Mouse (Mus musculus) liver, adult (tissue): ENCODE measurements around the gene Stpg2.

Source experiments
- GATA4 ChIP-seq: IDR thresholded peaks from 2 replicates; pipeline ENCODE4 v1.6.1; 2014; ENCODE audit warnings: mild to moderate bottlenecking, low read length; ENCODE audit not compliant: insufficient replicate concordance

Stpg2 gene

DNA sequence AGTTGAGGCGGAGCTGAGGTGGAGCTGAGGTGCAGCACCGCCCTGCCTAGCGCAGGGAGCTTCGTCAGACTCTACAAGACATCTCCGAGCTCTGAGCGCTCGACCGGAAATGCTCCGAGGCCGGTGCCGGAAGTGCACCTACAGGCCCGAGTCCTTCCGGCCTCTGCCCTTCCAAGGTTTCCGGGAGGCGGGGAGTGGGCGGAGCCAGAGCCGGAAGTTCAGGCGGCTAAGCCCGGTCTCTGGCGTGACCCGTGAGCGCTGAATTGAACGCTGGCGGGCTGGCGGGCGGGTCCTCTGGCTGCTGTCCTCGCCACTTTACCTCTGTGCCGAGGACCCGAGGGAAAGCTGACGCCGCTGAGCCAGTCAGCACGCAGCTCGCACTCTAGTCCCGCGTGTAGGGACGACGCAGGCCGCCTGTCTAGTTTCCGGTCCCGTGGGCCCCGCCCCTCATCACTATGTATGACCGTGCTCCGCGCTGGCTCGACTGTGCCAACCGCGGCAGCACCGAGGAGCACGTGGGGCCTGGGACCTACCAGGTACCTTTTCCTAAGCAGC lies at the start of gene Stpg2:
TSS of gene Stpg2 (plus strand) at position 251 of the 555 bp plus-strand sequence.
- no peak for TF ChIP-seq GATA4

DNA sequence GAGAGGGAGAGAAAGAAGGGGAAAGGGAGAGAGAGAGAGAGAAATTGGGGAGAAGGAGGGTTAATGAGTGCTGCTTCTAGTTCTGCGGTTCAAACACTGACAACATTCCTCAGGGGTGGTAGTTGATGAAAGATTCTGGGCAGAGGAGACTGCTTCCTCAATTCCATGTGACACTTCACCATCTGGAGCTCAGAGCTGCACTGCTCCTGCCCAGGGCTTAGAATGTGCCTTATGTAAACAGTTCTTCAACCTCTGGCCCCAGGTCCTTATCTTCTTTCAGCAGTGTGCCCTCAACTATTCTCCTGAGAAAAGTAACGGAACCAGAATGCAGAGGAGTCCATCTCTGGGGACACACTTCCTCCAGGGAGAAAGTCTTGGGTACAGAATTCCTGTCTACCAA lies 43.3 kb upstream of the Stpg2 start:
- TF ChIP-seq GATA4: no peak

DNA sequence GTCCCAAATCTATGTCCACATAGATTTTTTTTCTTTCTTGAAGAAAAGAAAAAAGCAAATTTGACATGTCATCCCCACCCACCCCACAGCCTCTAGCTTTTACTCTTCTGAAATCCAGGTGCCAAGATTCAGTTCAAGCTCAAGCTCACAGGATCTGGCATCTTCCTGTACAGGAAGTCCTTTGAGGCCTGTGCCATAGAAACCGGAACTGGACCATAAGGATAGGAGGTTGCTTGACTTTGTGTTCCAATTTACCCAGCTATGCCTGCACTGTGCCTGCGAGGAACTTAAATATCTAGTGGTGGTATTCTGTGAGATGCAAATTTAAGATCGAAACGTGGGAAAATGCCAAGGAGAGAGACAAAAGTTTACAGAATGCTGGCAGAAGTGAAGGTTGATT lies 42.8 kb upstream of the Stpg2 start:
- TF ChIP-seq GATA4: no peak

DNA sequence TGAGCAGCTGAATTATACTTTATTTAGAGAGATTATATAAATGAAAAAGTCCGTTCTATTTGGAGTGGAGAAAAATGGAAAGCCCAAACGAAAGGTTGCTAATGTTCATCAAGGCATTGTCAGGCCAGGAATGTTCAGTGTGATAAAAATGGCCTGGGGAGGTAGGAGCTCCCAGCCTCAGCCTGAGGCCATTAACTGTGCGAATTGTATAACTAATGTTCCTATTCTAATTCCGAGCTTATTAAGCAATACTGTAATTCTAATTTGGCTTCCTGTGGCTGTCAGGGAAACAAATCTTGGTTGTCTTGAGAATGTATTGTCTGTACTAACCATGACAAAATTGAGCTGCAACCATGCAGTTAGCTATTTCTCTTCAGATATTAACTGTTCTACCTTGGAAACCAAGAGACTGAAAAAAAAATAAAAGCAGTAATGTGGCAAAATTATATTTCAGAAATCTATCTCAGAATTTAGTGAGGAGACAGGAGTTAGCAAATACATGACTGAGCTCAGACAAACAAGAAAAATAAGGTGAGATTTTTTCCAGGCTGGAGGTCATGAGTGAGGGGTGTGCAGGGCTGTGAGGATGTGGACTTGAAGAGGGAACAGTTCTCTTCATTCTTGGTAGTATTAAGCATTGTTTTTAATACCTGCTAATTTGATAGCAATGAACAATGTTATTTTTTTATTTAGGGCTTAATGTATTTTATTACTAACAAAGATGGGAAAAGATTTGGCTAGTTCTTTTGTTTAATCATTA lies 36.8 kb upstream of the Stpg2 start:
- TF ChIP-seq GATA4: no peak

DNA sequence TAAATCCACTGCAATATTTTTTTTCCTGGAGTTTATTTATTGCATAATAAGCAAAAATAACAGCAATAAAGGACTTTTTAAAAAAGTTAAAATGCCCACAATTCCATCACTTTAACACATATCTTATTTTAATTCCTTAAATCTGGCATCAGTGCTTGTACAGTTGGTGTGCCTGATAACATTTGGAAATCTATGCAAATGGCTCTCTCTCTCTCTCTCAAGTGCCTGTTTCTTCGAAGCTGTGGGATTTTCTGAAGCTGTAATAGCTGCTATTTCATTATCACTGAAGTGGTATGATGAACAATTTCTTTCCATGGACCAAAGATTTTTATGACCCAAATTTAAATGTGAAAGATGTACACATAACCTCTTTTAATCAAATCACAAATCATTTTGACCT lies 35.8 kb upstream of the Stpg2 start:
- no peak for TF ChIP-seq GATA4

DNA sequence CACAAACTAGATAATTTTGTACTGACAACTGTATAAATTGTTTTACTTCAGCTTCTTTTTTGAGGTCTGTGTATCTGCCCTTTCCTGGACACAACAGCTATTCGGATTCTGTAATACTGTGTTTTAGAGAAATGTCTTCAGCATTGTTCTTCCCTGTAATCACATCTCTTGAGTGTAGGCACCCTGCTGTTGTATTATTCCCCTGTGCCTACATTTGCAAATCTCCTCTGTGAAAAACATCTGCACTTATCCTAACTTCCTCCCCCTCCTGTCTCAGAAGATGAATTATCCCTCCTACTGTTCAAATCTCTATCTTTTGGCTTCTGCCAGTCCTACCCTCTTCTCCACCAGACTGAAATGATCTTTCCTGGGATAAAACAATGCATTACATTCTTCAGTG lies 28.6 kb upstream of the Stpg2 start:
- no peak for TF ChIP-seq GATA4

DNA sequence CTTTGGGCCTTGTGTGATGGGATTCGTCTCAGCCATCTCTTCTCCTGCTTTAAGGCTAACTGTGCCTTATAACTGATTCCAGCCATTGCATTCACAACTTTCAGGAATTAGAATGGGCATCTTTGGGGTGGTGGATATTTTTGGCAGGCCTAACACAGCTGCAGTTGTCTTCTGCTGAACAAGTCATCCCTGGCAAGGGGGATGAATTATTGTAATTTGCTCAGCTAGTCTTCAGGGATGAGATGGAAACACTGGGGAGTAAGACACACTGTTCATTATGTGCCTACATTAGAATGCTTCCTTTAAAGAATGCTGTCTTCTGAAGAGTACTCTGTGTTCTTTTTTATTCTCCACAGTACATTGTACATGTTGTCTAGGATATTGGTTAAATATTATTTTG lies 14.0 kb upstream of the Stpg2 start:
- no peak for TF ChIP-seq GATA4

DNA sequence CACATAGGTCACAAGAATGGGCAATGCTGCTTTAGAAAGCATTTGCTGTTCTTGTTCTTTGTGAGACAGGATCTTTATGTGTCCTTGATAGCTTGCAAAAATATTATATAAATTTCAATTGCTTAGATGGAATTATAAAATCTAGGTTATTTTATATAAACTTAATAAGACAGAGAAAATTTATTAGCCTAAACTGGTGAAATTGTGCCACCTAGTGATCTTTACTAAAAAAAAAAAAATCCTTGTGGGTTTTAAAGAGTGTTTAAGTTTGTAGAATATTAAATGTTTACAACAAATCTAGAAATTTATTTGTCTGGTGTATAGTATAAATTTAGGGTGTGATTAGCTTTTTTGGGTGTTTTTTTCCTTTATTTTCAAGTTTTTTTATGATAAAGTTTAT lies 11.6 kb upstream of the Stpg2 start:
- TF ChIP-seq GATA4: no peak

DNA sequence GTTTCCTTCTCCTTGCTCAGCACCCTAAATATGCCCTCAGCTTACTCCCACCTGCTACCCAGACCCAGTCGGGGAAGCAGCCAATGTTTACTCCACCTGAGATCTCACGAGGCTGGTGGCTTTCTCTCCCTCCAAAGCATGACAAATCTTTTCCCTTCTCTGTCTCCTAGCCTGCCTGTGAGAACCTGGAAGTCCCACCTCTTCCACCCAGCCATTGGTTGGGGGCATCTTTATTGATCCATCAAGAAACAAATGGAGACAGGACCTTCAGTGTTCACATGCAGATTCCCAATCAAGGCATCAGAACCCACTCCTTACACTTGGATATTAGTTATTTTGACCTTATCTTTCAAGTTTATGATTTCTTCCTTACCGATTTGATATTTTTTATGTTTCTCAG lies 7.1 kb upstream of the Stpg2 start:
- TF ChIP-seq GATA4: no peak

DNA sequence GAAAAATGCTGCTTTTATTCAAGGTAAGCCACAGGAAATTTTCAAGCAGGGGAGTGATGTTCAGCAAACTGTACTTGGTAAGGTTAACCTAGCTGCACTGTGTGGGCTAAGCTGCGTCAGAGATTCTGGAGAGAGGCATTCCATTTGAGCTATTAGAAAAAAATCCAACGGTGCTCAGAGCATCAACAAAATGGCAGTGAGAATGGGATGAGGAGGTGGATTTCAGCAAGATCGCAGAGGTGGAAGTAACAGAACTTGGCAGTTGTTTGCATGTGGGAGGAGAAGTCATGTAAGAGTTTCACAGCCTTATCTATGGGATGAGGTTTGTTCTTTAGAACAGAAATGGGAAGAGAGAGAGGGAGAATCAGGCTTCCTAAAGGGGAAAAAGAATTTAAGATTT lies 5.2 kb upstream of the Stpg2 start:
- TF ChIP-seq GATA4: no peak

DNA sequence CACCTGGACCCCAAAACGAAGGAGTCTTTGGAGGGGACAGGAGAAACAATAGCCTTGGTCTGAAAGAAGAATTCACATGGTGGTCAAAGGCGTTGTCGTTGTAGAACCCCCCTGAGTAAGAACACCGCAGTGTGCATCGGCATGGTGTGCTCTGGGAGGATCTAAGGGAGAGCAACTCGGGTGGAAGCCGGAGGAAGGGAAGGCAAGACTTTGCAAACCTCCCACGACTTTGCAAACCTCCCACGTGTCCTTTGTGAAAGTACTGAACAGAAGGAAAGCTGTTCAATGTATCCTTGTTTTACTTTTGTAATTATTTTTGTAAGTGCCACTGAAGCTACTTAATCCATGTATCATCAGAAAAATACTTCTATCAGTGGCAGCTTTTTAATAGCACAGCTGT lies 11.5 kb downstream of the Stpg2 start:
- TF ChIP-seq GATA4: no peak

DNA sequence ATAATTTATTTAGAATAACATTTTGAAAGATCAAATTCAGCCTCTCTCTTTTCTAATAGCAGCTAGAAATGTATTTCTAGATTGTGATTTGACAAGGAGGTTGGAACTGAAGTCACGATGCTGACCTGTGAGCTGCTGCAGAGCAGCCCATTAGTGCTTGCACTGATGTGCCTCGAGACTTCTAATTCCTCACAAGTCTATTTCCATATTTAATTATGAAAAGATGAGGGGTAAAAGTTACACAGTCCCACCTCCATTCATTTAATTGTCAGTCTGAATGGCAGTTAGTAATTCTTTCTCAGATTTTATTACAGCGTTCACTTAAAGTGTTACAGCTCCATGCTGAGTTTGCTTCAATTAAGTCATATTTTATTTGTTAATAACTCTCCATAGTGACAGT lies 19.6 kb downstream of the Stpg2 start:
- TF ChIP-seq GATA4: no peak

DNA sequence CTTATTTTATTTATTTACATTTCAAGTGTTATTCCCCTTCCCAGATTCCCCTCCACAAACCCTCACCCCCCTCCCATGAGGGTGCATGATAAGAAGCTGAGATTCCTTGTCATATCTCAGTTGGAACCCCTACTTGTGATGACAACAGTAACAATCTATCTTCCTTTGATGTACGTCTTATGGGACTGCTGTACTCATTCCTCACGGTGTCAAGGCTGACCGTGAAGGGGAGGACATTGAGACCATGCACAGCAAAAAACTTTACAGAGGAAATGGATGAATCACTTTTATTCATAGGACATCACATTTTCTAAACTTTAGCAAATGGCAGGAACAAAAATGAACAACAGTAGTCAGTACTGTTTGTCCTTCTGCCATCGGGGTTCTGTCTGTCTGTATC lies 21.3 kb downstream of the Stpg2 start:
- TF ChIP-seq GATA4: no peak

DNA sequence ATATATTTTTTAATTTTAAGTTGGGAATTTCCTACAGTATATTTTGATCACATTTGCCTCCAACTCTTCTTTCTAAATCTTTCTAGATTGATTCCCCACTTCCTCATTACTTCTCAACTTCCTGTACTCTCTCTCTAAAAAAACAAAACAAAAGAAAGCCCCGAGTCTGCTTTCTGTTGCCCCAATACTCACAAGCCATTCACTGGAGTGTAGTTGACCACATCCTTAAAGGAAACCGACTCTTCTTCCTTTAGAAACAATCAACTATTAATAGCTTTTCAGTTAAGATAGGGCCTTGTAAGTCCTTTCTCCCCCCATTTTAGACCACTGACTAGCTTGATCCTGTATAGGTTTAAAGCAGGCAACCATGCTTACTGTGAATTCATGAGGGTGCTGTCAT lies 39.7 kb downstream of the Stpg2 start:
- TF ChIP-seq GATA4: no peak

DNA sequence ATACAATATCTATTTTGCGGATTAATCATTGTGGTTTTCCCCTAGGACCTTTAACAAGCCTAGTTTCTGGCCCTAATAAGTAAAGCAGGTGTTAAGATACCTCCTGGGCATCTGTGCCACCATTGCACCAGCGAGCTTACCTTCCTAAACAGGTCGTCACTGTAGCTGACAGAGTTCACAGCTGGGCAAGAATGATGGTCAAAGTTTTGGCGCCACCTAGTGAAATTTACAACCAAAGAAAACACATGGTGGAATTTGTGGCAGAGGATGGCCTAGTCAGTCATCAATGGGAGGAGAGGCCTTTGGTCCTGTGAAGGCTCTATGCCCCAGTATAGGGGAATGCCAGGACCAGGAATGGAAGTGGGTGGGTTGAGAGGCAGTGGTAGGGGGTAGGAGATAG lies 41.0 kb downstream of the Stpg2 start:
- no peak for TF ChIP-seq GATA4

DNA sequence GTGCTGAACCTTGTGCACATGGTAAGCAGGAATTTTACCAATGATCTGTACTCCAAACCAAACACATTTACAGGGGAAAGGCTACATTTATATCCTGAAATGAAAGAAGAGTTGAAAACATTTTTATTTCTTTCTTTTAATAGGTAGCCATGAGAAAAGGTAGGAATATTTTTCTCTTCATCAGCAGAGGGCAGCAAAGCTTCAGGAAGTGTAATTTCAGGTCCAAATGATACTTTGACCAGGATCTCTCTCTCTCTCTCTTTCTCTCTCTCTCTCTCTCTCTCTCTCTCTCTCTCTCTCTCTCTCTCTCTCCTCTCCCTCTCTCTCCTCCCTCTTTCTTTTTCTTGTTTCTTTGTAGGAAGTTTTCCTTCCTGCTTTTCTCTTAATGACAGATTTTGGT lies 92.4 kb downstream of the Stpg2 start:
- TF ChIP-seq GATA4: no peak

DNA sequence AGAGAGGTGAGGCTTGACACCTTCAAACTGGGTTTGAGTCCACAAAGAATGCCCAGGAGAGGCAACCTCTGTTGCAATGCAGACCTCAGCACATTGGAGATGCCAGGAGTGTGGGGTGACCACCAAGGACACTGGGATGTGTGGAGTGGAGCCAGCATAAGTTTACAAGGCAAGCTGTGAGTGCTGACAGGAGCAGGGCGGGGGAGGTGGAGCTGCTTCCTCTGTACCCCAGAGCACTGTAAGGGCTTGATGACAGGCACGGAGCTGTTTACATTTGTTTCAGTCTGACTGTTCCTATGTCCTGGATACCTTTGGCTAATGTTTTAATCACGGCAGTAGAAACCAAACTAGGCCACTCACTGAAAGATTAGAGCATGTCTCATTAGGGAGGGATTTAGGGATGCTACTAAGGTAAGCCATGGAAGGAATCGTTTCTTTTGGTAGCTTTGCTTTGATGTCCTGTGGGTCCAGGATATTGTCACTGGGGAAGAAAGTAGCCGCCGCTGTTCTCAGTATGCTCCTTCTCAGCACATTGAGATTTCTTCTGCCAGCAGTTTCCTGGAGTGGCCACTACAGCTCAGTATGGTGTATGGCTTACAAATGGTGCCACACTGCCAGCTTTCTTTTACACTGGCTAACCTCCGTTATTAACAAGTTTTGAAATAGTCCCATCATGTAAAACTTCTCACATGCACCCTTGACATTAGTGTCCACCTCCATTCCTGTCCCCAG lies 102.8 kb downstream of the Stpg2 start:
- no peak for TF ChIP-seq GATA4

DNA sequence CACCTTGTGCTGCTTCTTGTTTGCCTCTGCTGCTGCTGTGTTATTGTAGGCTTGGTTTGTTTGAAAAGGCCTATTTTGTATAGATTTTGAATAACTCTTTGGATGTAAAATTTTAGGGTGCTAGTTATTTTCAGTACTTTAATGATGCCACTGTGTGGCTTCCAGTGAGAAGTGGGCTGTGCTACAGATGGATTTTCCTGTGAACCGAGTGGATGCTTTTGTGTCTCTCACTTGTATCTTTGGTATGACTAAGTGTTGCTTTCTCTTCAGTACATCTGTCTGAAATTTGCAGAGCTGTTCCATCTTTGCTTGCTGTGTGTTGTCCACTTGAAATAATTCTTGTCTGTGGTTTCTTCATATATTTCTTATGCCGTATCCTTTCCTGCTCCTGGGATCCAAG lies 106.2 kb downstream of the Stpg2 start:
- TF ChIP-seq GATA4: no peak
